Mouse (Mus musculus) spleen, adult 2 months (tissue): ENCODE results near the gene Fbxl13.

Experiments
- CTCF ChIP-seq: fragments of 200-500 bp; IDR thresholded peaks from 2 replicates; pipeline ENCODE4 v1.5.1; 2011; ENCODE audit warnings: mild to moderate bottlenecking, inconsistent platforms; ENCODE audit not compliant: insufficient read depth, insufficient read length, insufficient replicate concordance; ENCODE audit errors: extremely low read depth
- POLR2A ChIP-seq: fragments of 200-500 bp; IDR thresholded peaks from 2 replicates; pipeline ENCODE4 v1.6.1; 2011; ENCODE audit warnings: low read depth, low read length, inconsistent platforms

GRCm38 (mm10) chr5:21644891-21645438, 469 bp downstream of the Fbxl13 start:
- TF ChIP-seq POLR2A (no peak), CTCF (no peak)
